Mouse (Mus musculus): ENCODE results near the gene Nfkbia.

Gene Nfkbia

GRCm38 (mm10) chr12:55465401-55465983 lies 27.0 kb downstream of the Nfkbia start:
- DNase-seq = peak; percentile 53

DNA sequence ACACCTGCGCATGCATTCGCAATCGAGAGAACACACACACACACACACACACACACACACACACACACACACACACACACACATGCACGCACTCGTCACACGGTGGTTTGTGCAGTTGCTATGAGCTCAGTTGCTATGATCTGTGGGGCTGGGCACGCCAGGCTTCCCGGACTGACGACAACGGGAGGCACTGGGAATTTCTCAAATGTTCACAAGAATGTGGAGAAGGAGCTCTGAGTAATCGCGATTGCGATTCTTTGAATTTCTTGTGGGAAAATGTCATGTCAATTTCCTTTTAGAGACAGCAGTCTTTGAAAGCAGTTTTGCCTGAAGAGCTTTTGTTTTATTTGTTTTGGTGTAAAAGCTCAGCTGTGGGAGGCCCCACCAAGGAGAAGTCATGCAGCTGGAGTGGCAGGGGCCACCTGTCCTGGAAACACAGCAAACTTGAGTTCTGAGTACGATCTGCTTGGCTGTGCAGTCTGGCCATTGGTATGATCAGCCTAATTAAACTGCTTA lies 27.5 kb downstream of the Nfkbia start:
- peak; percentile 63 to 67 for DNase-seq

DNA sequence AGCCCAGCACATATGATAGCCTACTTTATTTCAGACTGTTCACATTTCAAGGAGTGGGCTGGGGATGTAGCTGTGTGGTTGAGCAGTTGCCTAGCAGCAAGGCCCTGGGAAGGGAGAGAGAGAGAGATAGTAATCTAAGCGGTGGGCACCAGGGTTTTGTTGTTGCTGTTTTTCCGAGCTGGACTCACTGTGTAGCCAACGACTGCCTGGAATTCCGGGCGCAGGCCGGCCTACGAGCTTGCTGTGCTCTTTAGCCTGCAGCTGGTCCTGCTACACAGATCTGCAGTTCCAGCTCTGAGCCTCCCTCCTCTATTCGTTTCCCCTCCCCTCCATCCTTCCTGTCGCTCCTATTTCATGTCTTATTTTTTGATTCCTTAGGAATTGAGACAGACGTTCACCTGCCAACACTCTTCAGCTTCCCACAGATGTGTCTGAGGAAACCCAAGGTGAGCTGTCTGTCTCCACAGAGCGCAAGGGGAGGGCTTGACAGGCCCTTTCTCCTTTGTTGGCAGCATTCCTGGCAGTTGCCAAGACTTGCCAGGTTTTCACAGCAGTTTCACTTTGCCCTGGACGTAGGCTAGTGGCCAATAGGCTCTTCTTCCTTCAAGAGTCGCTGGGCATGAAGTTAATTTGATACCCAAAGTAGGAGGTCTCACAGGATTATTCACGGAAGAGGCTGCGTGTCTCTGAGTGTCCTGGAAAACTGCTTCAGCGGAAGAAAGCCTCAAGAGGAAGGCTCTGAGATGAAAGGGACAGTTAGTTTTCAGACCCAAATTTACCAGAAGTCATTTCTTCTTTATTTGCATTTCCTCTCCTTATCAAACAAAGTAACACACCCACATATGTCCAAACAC lies 28.2 kb downstream of the Nfkbia start:
- DNase-seq = peak in 1 of 2 experiments; percentile 10

- DNase-seq = no peak
Observed at GRCm38 (mm10) chr12:55463087-55463486, 29.4 kb downstream of the Nfkbia start.

GRCm38 (mm10) chr12:55462456-55462855 lies 30.0 kb downstream of the Nfkbia start:
- no peak for DNase-seq

GRCm38 (mm10) chr12:55461767-55462166 lies 30.7 kb downstream of the Nfkbia start:
- DNase-seq = no peak

GRCm38 (mm10) chr12:55460900-55461299 lies 31.5 kb downstream of the Nfkbia start:
- no peak for DNase-seq

DNA sequence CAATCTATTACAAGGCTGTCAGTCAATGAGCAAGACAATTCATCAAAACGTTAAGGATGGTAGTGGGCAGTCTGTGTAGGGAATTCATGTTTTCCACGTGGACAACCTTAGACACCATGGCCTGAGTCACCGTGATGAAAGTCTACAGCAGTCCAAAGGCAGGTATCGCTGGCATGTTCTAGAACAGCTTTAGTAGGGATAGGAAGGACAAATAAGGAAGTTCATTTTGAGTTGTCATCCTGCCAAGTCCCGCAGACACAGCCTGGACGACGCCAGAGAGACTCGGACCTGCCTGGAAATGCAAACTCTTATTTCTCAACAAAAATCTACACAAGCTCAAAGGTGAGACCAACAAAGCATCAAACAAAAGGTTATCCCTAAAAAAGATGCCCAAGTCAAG lies 32.7 kb downstream of the Nfkbia start:
- DNase-seq = no peak

DNA sequence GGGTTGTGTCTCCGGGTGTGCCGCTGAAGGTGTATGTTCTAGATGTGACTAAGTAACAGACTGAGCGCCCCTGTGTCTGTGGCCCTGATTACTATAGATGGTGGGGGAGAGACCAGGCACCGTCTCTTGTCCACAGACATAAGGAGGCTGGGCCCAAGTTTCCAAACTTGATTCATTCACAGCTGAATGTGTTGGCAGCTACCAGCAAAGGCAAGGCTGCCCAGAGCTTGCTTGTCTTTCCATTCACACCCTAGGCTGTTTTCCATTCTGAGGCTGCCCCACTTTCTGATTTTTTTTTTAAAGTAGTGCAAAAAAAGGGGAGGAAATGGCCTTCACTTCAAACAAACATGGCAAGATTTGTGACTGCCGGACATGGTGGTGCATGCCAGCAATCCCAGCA lies 35.6 kb downstream of the Nfkbia start:
- DNase-seq = no peak

GRCm38 (mm10) chr12:55456136-55456535 lies 36.3 kb downstream of the Nfkbia start:
- DNase-seq = no peak

DNA sequence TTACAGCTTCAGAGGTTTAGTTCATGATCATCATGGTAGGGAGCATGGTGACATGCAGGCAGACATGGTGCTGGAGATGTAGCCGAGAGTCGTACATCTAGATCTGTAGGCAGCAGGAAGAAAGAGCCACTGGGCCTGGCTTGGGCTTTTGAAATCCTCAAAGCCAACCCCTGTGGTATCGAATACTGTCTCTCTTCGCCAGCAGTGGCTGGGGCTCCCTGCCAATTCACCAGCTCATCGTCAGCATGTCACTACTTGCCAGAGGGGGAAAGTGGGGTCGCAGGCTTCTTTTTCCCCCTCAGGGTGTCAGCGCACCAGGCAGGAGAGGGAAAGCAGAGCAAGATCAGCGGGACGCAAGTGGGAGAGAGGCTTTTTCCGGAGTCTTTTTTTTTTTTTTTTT lies 37.2 kb downstream of the Nfkbia start:
- DNase-seq = no peak

GRCm38 (mm10) chr12:55453924-55454323 lies 38.5 kb downstream of the Nfkbia start:
- no peak for DNase-seq

- no peak for DNase-seq
Observed at GRCm38 (mm10) chr12:55452839-55453238, 39.6 kb downstream of the Nfkbia start.

GRCm38 (mm10) chr12:55450421-55450820 lies 42.0 kb downstream of the Nfkbia start:
- DNase-seq = no peak

- no peak for DNase-seq
Observed at GRCm38 (mm10) chr12:55449048-55449447, 43.4 kb downstream of the Nfkbia start.

GRCm38 (mm10) chr12:55448457-55448856 lies 44.0 kb downstream of the Nfkbia start:
- no peak for DNase-seq

DNA sequence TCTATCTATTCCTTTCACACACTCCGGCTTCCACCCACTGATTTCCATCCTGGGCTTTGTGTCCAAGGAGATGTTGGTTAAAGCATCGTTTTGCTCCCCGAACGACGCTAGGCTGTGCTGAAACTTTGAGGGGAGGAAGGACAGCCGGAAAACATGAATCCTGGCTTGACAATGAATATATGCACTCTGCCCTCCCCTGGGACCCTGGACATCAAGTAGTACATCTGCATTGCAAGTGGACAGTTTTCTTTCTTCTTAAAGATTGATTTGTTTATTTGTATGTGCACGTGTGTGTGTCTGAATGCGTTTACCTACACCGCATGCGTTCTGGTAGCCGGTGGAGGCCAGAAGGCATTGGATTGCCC lies 45.1 kb downstream of the Nfkbia start:
- no peak for DNase-seq

DNA sequence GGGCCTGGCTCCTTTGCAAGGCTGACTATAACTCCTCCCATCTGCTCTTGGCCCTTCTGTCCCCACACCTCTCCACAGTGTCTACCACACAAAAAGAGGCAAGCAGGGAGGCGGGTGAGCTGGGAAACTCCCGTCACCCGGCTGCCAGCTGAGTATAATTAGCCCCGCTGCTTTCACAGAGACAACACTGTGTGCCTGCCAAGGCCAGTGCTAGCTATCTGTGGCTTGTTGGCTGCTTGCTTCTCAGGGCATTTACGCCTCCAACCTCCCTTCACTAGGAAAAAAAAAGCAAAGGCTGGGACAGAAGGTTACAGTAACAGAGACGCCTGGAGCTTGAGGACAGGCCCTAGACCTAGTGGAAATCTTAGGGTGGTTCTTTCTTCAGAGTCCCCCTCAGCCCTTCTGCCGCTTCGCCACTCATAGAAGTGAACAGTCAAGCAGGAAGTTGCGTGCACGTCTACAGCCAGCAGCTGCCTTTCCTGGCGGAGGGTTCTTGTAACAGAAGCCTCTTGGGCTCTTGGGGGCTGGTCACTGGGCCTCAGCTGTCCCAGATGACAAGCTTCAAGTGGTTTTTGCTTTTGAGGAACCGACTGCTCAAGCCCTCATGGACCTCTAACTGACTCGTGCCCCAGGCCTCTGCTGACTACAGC lies 45.6 kb downstream of the Nfkbia start:
- DNase-seq = peak; percentile 68 to 72

DNA sequence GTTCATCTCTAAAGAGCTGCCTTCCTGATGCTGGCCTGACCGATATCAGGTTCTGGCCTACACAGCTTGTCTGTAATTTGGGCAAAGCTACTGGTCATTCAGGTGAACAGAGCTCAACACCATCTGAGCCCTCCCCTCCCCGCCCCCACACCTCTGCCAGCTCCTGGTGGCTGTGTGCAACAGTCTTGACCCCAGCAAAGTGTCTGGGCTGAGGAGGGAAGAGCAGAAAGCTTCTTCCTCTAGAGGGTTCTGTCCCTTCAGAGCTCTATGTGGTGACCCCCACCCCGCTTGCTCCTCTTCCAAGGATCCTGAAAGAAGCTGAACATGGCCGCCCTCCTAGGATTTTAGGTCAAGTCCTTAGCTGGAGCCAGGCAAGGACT lies 46.1 kb downstream of the Nfkbia start:
- DNase-seq = no peak

DNA sequence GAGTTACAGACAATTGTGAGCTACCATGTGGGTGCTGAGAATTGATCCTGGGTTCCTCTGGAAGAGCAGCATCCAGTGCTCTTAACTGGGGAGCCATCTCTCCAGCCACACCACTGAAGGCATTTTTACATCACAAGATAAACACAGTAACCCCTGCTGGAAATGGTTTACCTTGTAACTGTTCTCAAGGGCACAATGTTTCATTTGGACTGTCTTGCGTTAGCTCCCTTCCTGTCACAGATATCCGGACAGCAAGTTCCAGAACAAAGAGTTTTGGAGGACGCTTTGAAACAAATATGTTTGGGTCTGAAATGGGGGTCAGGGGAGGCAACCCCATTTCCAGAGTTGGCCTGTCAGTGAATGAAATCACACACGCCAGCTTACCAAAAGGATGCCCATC lies 46.9 kb downstream of the Nfkbia start:
- no peak for DNase-seq

DNA sequence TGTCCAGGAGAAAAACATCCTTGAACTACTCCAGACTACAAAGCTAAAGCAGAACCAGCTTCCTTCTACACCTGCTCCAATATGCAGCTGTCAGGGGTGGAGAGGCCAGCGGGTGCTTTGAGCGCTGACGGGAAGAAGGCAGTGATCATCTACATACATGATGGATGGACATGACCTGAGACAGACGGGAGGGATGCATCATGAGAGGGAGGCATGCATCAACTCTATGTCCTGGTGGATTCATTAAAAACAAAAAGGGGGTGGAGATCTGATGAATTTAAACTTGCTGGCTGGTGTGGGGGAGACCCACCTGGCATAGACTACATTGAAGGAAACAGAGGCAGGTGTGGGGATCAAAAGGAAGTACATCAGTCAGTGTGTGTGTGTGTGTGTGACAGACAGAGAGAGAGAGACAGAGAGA lies 48.4 kb downstream of the Nfkbia start:
- no peak for DNase-seq

- no peak for DNase-seq
Observed at GRCm38 (mm10) chr12:55442861-55443850, 49.3 kb downstream of the Nfkbia start.

- no peak for DNase-seq
Observed at GRCm38 (mm10) chr12:55442245-55442644, 50.2 kb downstream of the Nfkbia start.

All from B cell, adult 2 months (primary cell).